Mouse (Mus musculus) heart, postnatal 0 days (tissue): ENCODE results near the gene Gm49373.

ENCODE experiments used
- CTCF ChIP-seq: IDR thresholded peaks from 2 replicates; pipeline ENCODE4 v1.5.1; 2016; ENCODE audit warnings: antibody characterized with exemption, control low read depth, low read depth
- EP300 ChIP-seq: IDR thresholded peaks from 2 replicates; pipeline ENCODE4 v1.6.1; 2016; ENCODE audit warnings: antibody characterized with exemption, low read depth

DNA sequence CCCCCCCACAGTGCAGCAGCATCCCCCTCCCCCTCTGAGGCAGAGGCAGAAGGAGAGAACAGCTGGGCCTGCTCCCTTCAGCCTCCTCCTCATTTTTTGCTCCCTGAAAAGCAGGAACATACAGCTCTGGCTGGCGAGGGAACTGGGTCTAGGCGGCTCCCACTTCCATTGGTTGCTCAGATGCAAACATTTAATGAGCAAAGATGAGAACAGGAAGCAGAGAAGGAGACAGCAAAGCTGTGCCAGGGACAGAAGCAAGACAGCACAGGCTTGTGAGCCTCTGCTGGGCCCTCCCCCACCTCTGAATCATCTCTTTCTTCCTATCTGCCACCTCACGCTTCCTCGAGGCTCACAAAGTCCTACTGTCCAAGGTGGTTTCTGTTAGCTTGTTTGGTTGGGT, 31.6 kb downstream of the Gm49373 start:
- no peak for TF ChIP-seq CTCF
- no peak for TF ChIP-seq EP300
